Mouse (Mus musculus) heart, embryonic 15.5 days (tissue): ENCODE results near the gene Epb41l5. TPM values are rescaled to one million over a fixed set of nuclear protein-coding genes. Genes with fewer than 3 reads are reported as not detected.
A peak's percentile ranks its signal among the peaks of the same experiment; 100 is the strongest.

Source experiments
- ATAC-seq: fragments of 200-750 bp; cut with Nextera tagmentation; replicated peaks from 2 replicates; pipeline ENCODE4 v1.8.0; 2017; ENCODE audit warnings: low read depth, moderate TSS enrichment; ENCODE audit not compliant: insufficient number of reproducible peaks, insufficient read depth, low FRiP score
- H3K27ac ChIP-seq: fragments of 300-500 bp; sonication (generic); 2 replicates; pipeline ENCODE4 v1.5.1; 2015; ENCODE audit warnings: mild to moderate bottlenecking, inconsistent platforms
- H3K27me3 ChIP-seq: fragments of 300-500 bp; sonication (generic); 2 replicates; pipeline ENCODE4 v1.6.1; 2015; ENCODE audit warnings: inconsistent platforms
- H3K36me3 ChIP-seq: fragments of 300-500 bp; sonication (generic); 2 replicates; pipeline ENCODE4 v1.6.1; 2015; ENCODE audit warnings: mild to moderate bottlenecking, inconsistent platforms
- H3K4me1 ChIP-seq: fragments of 300-500 bp; sonication (generic); replicated peaks from 2 replicates; pipeline ENCODE4 v1.6.1; 2015; ENCODE audit warnings: inconsistent platforms
- H3K4me2 ChIP-seq: fragments of 300-500 bp; sonication (generic); 2 replicates; pipeline ENCODE4 v1.6.1; 2015; ENCODE audit warnings: inconsistent platforms, mild to moderate bottlenecking, moderate library complexity
- H3K4me3 ChIP-seq: fragments of 300-500 bp; sonication (generic); 2 replicates; pipeline ENCODE4 v1.5.1; 2015; ENCODE audit warnings: mild to moderate bottlenecking, inconsistent platforms
- H3K9ac ChIP-seq: fragments of 300-500 bp; sonication (generic); 2 replicates; pipeline ENCODE4 v1.6.1; 2015; ENCODE audit warnings: mild to moderate bottlenecking, inconsistent platforms
- H3K9me3 ChIP-seq: fragments of 300-500 bp; sonication (generic); replicated peaks from 2 replicates; pipeline ENCODE4 v1.6.1; 2016; ENCODE audit warnings: inconsistent platforms
- WGBS: fragments of 180-500 bp; shearing (Covaris S2); methylation state at CpG from one replicate; pipeline ENCODE4 v1.1.7; 2015; ENCODE audit warnings: mixed read lengths; 5-methylcytosine and 5-hydroxymethylcytosine counted together
- polyA plus RNA-seq: library from polyadenylated mRNA; unstranded; fragments of >200 nt; fragmentation: Nextera tagmentation; extraction: Ambion mirVana; gene quantifications from 2 replicates; pipeline ENCODE4 v1.2.1, GENCODE M21; 2015

Gene Epb41l5
- 9.5 and 14.4 TPM in 2 replicates for polyA plus RNA-seq

DNA sequence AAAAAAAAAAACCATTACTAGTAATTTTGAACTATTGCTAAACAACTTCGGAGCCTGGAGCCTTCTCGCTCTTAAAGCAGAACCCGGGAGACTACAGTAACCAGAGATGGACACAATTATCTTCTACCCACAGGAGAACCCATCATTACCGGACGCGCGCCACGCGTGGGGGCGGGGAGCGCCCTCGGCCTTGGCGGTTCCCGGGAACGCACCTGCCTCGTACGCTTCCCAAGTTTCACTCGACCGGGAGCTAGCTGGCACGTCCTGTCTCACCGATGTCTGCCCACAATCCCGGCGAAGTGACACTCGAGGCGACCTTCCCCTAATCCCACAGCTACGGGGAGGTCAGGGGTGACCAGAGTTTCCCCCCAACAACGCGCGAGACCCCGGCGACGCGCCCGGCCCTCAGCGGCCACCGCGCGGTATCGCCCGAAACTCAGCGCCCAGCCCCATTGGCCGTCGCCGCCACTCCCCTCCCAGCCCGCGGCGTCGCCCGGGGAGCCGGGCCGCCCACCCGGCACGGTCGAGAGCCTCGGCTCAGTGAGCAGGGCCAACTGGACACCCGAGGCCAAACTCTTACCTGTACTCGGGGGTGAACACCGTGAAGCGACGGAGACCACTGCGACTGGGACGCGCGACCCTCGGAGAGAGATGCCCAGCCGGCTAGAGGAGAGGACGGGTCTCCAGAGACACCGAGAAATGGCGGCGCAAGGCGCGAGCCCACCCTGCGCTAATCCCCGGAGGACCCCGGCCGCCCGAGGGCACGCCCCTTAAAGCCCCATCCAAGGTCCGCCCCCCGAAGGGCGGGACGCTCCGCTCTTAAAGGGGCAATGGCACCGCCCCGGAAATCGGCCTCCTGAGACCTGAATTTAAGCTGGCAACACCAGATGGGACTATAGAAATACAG is at the start of gene Epb41l5:
Epb41l5 (minus strand) TSS at position 796 of the 907 bp plus-strand sequence.
- whole genome bisulfite sequencing, result under 1% methylated on average over 84 of the region's 86 CpGs
- Histone ChIP-seq H3K4me3 (peak within 1 kb of the TSS; percentile 96), H3K27me3 (no peaks in the 10 kb centered on the region), H3K9ac (peak within 1 kb of the TSS; percentile 74), H3K4me1 (peaks cover 12% of the 10 kb centered on the region), H3K9me3 (no peaks in the 10 kb centered on the region), H3K27ac (peak within 1 kb of the TSS; percentile 91), H3K4me2 (peak within 1 kb of the TSS; percentile 86), H3K36me3 (no peaks in the 10 kb centered on the region)
- ATAC-seq, result peak; percentile 94

DNA sequence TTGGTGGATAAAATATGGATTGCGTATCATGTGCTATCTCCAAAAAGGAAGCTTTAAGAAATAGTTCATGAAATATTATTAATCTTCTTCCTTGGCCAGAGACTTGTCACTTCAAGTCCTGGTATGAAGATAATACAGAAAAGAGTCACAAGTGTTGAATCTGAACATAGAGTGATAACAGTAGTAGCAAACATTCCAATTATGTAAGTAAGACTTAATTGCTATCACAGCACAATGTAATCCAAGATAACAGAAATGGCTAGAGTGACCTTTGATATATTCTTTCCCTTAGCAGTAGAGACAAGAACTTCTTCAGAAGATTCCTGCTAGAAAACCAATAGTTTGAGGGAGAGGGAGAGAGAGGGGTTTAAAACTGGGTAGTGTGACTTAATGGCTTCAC is 48.1 kb upstream of the Epb41l5 start:
- 0 out of 2 replicates have a peak, but pooled peaks cover 2% of the 10 kb centered on the region for H3K4me1 ChIP-seq
- no peak overlapping the region for H3K4me2 ChIP-seq
- H3K27me3 ChIP-seq, result no peaks in the 10 kb centered on the region
- H3K9ac ChIP-seq, result no peak overlapping the region
- peaks cover 12% of the 10 kb centered on the region; the same call in 1 of the 2 replicates for H3K36me3 ChIP-seq
- ATAC-seq, result no peak
- H3K9me3 ChIP-seq, result no peaks in the 10 kb centered on the region
- H3K27ac ChIP-seq, result no peak overlapping the region
- 90% methylated on average over 1 of the region's 1 CpGs for WGBS
- H3K4me3 ChIP-seq, result no peak overlapping the region

DNA sequence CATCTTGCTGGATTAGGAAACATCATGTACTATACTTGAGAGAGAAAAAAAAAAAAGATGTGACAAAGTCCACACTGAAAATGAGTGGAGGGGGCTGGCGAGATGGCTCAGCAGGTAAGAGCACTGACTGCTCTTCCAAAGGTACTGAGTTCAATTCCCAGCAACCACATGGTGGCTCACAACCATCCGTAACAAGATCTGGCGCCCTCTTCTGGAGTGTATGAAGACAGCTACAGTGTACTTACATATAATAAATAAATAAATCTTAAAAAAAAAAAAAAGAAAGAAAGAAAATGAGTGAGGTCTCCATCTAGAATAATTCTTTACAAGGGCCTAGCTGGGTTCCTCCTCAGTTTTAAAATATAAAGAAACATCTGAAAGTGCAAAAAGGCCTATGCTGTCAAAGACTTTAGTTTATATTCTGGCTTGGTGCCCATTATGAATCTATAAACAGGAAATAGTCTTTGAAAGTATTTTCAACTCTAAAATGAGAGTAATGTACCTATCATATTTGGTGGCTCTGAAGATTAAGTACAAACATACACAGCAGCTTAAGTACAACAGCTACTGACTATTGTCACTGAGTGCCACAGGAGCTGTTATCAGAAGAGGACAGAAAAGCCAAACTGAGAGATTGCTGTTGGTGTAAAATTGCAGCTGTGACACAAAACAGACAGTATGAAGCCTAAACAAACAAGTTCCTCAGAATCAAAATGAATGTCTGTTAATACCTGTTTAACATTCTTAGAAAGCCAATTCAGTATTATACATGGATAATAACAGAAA is 37.2 kb upstream of the Epb41l5 start:
- Histone ChIP-seq H3K4me3 (no peak overlapping the region), H3K4me2 (no peak overlapping the region), H3K27ac (no peak overlapping the region), H3K36me3 (peaks cover 12% of the 10 kb centered on the region), H3K9me3 (no peaks in the 10 kb centered on the region), H3K9ac (no peak overlapping the region), H3K27me3 (no peaks in the 10 kb centered on the region), H3K4me1 (no peaks in the 10 kb centered on the region)
- no peak for ATAC-seq
- 89% methylated on average over 3 of the region's 3 CpGs for WGBS

DNA sequence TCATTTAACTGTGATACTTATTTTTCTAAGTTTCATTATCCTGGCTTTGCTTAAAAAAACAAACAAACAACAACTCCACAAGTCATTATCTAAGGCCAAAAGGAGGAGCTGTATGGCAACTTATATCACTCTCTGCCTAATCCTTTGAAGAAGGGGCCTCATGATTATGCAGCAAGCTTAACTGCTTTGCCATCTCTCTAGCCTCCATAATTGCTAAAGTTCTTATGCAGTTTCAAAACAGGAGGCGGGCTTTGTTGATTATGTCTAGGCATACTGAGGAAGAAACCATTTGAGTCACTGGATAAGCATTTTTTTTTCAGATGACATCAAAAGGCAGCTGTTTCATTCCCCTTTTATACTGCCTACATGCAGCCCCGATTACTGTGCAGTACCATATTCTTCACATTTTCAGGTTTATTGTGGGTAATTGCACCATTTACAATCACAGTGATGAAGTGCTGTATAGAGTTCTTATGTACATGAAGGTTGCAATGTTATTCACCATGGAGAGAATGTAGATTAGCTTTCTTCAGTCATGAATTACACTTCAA is 32.9 kb upstream of the Epb41l5 start:
- WGBS, result 85% methylated on average over 2 of the region's 2 CpGs
- Histone ChIP-seq H3K4me1 (no peaks in the 10 kb centered on the region), H3K4me3 (no peak overlapping the region), H3K36me3 (peaks cover 14% of the 10 kb centered on the region), H3K27me3 (no peaks in the 10 kb centered on the region), H3K4me2 (no peak overlapping the region), H3K9ac (no peak overlapping the region), H3K9me3 (no peaks in the 10 kb centered on the region), H3K27ac (no peak overlapping the region)
- no peak for ATAC-seq

DNA sequence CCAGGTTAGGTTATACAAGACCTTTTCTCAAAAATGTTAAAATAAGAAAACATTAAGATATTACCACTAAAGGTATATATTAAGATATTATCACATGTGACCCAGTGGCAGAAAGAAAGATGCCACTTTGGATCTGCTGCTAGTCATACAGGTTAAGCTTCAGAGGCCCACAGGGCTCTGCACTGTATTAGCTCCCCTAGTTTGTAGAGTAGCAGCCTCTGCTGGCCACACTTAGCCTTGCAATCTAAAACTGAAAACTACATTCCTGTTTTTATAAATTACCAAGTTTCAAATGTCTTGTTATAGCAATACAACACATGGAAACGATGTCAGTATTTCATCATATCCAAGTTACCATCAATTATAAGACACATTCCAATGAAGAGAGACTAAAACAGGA is 26.2 kb upstream of the Epb41l5 start:
- H3K36me3 ChIP-seq, result peaks cover 9% of the 10 kb centered on the region; the same call in 1 of the 2 replicates
- H3K9me3 ChIP-seq, result no peaks in the 10 kb centered on the region
- H3K27me3 ChIP-seq, result no peaks in the 10 kb centered on the region
- WGBS, result 50% methylated on average over 1 of the region's 1 CpGs
- H3K9ac ChIP-seq, result no peak overlapping the region
- H3K4me3 ChIP-seq, result no peak overlapping the region
- H3K4me2 ChIP-seq, result no peak overlapping the region
- no peaks in the 10 kb centered on the region for H3K4me1 ChIP-seq
- no peak overlapping the region for H3K27ac ChIP-seq
- no peak for ATAC-seq

DNA sequence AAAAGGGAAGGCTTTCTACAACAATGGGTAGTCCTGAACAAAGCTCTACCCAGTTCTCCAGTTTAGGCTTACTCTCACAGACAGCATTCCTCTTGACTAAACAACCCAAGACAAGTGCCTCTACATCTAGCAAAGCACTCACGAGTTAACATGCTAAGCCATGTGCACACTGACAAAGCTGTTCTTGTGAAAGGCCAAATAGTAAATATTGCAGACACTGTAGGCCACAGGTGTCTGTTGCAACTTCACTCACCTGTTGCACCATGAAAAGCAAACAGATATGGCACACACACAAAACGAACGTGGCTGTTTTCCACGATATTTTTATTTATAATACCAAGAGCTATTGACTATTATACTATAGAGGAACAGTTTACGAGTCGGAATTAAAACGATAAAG is 18.1 kb upstream of the Epb41l5 start:
- no peak overlapping the region for H3K9ac ChIP-seq
- no peak overlapping the region for H3K4me3 ChIP-seq
- H3K4me2 ChIP-seq, result no peak overlapping the region
- 85% methylated on average over 7 of the region's 7 CpGs for WGBS
- no peak overlapping the region for H3K27ac ChIP-seq
- H3K4me1 ChIP-seq, result no peaks in the 10 kb centered on the region
- peaks cover 7% of the 10 kb centered on the region for H3K36me3 ChIP-seq
- ATAC-seq, result no peak
- H3K27me3 ChIP-seq, result no peaks in the 10 kb centered on the region
- no peaks in the 10 kb centered on the region for H3K9me3 ChIP-seq

DNA sequence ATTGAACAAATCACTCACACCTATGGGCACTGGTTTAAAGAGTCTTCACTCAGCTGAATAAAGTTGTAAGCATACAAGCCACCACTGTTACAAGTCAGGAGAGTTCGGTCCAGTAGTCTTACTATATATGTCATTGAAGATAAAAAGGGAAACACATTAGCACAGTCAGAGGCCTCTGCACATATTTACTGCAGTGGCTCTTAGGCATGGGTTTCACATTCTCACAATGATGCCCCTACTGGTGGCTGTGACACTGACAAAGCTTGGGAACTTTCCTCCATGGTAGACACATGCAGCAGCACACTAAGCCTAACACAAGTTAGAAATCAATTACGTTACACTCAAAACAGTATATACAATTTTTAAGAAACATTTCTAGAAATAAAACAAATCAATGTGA is 5.5 kb upstream of the Epb41l5 start:
- H3K27ac ChIP-seq, result no peak overlapping the region
- H3K4me3 ChIP-seq, result no peak overlapping the region
- H3K9ac ChIP-seq, result no peak overlapping the region
- H3K4me1 ChIP-seq, result peaks cover 5% of the 10 kb centered on the region; the same call in 1 of the 2 replicates
- no peak overlapping the region for H3K4me2 ChIP-seq
- 78% methylated on average over 2 of the region's 2 CpGs for WGBS
- peaks cover 7% of the 10 kb centered on the region for H3K36me3 ChIP-seq
- H3K9me3 ChIP-seq, result no peaks in the 10 kb centered on the region
- H3K27me3 ChIP-seq, result no peaks in the 10 kb centered on the region
- ATAC-seq, result no peak

DNA sequence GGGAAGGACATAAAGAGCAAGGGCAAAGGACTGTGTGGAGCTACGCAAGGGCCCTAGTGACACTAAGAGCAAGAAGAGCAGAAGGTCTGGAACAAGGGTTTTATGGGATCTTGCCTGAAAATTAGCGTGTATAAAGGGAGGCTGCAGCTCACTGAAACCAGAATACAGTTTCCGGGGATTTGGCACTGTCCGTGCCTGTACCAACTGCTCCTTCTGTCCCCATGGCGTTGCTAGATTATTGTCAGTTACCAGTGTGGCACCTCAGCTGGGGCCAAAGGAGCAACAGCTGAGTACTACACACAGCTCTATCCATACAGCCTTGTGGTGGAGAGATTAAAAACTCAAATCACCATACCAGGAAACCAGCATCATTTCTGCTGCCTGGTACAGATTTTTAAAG is 1.6 kb upstream of the Epb41l5 start:
- ATAC-seq, result no peak
- no peak overlapping the region for H3K27ac ChIP-seq
- WGBS, result 83% methylated on average over 5 of the region's 5 CpGs

DNA sequence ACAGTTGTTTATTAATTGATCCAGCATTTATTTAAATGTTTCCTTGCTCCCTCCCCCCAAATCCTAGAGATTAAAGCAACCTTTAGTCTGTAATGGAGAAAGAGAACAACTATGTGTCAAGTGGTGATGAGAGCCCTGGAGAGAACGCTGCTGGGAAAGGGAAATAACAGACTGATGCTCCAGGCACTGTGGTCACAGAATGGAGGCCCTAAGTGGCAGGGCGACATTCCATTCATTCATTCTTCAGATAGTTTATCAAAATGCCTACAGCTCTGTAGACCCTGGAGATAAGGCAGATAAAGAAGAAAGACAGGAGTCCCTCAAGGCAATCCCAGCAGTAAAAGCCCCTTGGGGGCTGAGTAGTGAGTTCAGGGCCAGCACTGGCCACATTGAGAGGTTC is 827 bp upstream of the Epb41l5 start:
- Histone ChIP-seq H3K4me2 (no peak overlapping the region), H3K4me1 (peaks cover 12% of the 10 kb centered on the region), H3K9me3 (no peaks in the 10 kb centered on the region), H3K9ac (no peak overlapping the region), H3K36me3 (no peaks in the 10 kb centered on the region), H3K4me3 (no peak overlapping the region), H3K27me3 (no peaks in the 10 kb centered on the region), H3K27ac (no peak overlapping the region)
- WGBS, result 19% methylated on average over 2 of the region's 2 CpGs
- ATAC-seq, result no peak

More for the DNA sequence above, 1.6 kb upstream of the Epb41l5 start:
- Histone ChIP-seq H3K4me2 (no peak overlapping the region), H3K9ac (no peak overlapping the region), H3K4me1 (peaks cover 12% of the 10 kb centered on the region), H3K27me3 (no peaks in the 10 kb centered on the region), H3K4me3 (no peak overlapping the region), H3K36me3 (no peaks in the 10 kb centered on the region), H3K9me3 (no peaks in the 10 kb centered on the region)

DNA sequence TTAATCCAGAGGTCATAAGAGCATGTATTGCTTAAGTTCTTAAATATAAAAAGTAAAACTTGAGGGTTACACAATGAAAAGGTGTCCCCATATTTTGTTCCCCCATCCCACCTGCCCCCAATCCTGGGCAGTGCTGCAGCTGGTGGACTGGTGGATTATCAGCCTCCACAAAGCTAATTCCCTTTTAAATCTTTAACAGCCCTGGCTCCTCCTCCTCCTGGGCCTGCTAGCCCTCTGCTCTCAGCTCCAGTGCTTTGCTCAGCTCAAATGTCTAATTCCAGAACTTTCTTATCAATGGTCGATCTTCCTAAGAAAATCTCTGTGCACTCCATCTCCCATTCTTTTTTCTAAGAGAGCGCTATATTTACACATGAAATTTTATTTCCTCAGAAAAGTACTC is 2.4 kb downstream of the Epb41l5 start:
- Histone ChIP-seq H3K4me2 (no peak overlapping the region), H3K4me3 (no peak overlapping the region)

DNA sequence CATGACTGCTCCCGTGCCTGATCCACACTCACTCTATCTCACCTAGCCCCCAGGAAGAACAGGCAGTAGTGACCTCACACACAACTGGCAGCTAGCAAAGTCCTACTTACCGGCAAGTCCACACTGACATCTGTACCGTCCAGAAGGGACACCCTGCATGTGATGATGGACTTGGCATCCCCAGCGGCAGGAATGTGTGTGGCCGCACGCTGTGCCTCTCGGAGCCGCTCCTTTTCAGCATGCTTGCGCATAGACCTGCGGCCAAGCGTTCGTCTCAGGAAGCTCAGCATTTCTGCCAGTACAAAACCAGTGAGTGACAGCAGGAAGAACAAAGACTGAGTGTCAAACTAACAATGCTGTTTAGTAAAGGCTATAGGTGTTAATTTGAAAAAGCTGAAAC is 6.4 kb downstream of the Epb41l5 start:
- WGBS, result 32% methylated on average over 12 of the region's 12 CpGs
- no peak overlapping the region for H3K9ac ChIP-seq
- H3K4me1 ChIP-seq, result peaks cover 13% of the 10 kb centered on the region
- no peak overlapping the region for H3K4me3 ChIP-seq
- peak overlapping the region; percentile 26 for H3K4me2 ChIP-seq
- H3K27ac ChIP-seq, result 0 out of 2 replicates have a peak overlapping the region, but pooled peaks have one; percentile 3
- no peaks in the 10 kb centered on the region for H3K27me3 ChIP-seq
- 0 out of 2 replicates have a peak, but pooled peaks have one; percentile 62 for ATAC-seq
- H3K9me3 ChIP-seq, result no peaks in the 10 kb centered on the region
- H3K36me3 ChIP-seq, result no peaks in the 10 kb centered on the region

More for the DNA sequence above, 2.4 kb downstream of the Epb41l5 start:
- Histone ChIP-seq H3K9me3 (no peaks in the 10 kb centered on the region), H3K4me1 (peaks cover 20% of the 10 kb centered on the region), H3K27me3 (no peaks in the 10 kb centered on the region), H3K36me3 (no peaks in the 10 kb centered on the region), H3K9ac (no peak overlapping the region), H3K27ac (no peak overlapping the region)
- no peak for ATAC-seq
- WGBS, result 63% methylated on average over 2 of the region's 2 CpGs
